Mouse (Mus musculus): ENCODE measurements around the gene Eif4enif1. TPM values are rescaled to one million over a fixed set of nuclear protein-coding genes. Genes with fewer than 3 reads are reported as not detected.

Eif4enif1 gene
- total RNA-seq, 2 experiments from 2014 or later, result 27.5 to 32.7 TPM

DNA sequence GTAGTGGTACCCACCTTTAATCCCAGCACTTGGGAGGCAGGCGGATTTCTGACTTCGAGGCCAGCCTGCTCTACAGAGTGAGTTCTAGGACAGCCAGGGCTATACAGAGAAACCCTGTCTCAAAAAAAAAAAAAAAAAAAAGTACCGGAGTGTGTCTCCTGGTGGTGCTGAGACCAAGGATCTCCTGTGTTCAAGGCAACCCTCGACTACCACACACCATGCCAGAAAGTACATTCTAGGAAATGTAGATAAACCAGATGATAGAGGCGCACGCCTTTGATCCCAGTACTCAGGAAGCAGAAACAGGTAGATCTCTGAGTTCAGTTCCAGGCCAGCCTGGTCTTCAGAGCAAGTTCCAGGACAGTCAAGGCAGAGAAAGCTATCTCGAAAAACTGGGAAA, 64.9 kb downstream of the Eif4enif1 start:
- no peak for DNase-seq

DNA sequence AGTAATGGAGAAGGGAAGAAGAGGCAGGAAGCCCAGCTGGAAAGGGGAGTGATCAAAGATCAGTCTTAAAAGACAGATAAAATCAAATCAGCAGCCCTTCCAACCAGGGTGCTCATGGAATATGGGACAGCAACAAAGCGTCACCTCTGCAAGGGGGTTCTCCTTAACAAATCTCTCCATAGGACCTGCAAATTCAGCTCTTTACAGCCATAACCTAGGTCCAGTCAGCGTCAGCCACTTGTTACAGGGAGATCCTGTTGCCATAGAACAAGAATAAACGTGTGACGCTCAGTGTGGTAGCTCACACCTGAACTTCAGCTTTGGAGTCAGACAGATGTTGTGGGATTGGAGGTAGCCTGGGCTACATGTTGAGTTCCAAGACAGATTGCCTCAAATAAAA, 67.0 kb downstream of the Eif4enif1 start:
- no peak for DNase-seq

DNA sequence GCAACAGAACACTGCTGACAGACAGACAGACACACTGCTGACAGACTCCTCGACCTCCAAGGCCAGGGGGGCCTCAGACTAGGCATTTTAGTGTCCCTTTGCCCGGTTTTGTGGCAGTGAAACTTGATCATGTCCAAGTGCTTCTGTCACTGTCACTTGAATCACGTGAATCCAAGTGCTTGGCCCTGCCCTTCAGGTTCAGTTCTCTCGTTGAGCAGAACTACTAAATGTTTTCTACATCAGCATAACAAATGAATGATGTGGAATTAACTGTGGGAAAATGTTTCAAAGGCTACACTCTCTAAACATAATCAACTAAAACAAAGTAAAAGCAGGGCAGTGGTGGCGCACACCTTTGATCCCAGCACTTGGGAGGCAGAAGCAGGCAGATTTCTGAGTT, 76.2 kb downstream of the Eif4enif1 start:
- no peak for DNase-seq

DNA sequence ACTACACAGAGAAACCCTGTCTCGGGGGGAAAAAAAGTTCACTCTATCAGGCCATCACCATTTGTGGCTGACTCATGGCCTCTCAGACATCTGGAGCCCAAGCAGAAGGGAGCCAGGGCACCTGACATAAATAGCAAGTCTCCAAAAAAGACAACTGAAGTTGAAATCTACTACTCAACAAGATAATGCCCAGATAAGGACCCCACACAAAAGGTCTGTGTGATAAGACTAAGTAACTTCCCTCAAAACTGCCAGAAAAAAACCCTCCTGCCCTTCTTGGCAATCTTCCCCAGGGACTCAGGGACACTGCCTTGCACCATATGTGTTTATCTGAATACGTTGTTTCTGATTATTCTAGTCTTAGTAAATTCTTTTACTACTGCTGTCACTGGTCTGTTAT, 77.5 kb downstream of the Eif4enif1 start:
- DNase-seq, result no peak

DNA sequence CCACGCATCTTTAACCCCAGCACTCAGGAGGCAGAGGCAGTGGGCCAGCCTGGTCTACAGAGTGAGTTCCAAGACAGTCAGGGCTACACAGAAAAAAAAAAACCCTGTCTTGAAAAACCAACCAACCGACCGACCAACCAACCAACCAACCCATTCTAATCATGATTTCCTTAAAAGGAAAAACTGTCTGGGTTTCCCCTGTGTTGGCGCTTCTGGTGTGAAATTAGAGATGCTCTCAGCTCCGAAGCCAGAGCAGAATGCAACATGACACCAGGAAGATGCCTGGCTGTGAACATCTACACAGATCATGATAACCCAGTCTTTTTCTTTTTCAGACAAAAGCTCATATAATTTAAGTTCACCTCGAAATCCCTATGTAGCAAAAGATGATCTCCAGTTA, 80.7 kb downstream of the Eif4enif1 start:
- no peak for DNase-seq

DNA sequence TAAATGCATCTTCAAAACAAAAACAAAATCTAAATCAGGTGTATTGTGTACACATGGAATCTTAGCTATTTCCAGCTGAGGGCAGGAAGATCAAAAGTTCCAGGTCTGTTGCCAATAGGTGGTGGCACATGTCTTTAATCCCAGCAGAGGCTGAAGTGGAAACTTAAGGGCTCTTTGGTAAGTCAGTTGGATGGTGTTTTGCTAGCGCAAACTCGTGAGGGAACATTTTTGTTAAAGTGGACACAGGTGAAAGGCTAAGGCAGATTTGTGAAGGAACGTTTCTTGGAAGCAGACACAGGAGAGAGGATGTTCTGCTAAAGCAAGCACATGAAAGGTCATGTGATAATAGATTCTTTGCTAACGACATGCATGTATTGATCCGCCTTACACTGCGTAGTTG, 81.5 kb downstream of the Eif4enif1 start:
- no peak for DNase-seq

DNA sequence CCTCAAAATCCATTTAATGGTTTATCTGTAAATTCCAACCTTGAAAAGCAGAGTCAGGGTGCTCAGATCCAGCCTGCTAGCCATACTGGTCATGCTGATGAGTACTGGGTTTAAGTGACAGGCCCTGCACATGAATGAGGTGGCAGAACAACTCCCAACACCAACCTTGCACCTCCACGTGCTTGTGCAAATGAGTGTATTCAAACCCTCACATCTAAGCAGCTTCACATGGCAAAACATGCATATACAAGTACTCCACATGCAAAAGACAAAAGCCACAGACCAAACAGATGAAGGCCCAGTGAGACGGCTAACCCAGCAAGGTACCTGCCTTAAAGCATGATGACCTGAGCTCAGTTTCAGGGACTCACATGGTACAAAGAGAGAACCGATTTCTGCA, 83.7 kb downstream of the Eif4enif1 start:
- no peak for DNase-seq

DNA sequence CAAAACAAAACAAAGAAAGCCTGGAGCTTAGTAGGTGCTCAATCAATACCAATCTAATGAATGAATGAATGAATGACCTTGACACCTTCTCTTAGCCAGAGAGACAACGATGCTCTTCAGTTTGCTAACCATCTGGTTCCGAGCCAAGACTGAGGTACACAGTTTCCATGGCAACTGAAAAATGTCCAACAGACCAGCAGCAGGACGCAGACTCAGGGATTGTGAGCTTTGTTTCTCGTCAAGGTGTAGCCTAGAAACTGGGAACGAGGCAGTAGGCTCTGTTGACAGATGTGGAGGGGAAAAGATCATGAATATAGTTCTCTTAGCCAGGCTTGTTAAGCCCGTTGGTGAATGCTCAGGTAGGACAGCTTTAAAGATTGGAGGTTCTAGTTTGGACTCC, 84.9 kb downstream of the Eif4enif1 start:
- DNase-seq, result no peak

DNA sequence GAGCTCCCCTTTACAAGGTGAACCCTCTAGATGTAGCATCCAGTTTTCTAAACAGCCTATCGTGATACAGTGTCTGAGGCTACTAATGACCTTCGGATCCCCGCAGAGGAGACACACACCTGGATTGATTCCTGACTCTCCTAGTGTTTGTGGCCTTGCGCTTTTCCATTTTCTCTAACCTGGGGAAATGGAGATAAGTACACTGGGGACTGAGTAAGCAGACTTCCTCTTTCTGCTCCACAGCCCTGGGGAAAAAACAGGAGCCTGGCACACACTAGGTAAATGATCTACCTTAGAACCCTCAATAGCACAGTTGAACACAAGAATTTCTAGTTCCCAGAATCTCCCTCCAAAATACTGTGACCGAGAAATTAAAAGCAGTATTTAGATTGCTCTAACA, 85.7 kb downstream of the Eif4enif1 start:
- no peak for DNase-seq

DNA sequence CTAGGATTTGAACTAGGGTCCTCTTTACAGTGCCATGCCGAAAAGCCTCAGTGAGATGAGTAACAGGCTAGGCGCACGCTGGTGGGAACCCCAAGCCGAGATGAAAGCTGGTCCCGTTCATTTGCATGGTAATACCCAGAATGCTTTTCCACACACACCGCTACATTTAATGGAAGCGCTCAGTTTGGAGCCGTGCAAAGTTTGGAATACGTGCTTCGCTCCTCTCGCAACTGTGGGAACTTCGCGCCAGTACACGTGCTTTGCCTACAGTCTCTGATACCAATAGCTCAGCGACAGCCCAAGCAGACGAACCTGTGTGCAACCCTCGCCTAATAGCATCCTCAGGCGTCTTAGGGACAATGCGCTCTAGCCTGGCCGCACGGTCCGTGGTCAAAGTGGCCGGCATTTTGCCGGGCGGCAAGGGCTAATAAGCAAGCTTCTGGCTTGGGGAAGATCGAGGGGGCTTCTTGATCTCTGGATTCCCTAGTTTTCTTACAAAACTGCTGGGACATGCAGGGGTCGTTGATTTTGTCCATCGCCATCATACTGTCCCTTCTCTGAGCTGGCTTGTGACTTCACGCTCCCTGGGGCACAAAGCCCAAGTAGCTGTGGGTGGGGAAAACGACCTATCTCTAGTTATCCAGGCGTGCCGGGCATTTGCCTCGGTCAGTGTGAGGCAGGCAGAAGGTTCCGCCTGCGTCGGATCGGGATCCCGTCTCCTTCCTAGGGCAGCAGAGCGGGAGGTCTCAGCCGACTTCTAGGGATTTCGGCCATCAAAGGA, 86.5 kb downstream of the Eif4enif1 start, which contains the start of gene Patz1:
TSS of gene Patz1 (plus strand) at position 354 of the 781 bp plus-strand sequence.
- peak; percentile 8 for DNase-seq

DNA sequence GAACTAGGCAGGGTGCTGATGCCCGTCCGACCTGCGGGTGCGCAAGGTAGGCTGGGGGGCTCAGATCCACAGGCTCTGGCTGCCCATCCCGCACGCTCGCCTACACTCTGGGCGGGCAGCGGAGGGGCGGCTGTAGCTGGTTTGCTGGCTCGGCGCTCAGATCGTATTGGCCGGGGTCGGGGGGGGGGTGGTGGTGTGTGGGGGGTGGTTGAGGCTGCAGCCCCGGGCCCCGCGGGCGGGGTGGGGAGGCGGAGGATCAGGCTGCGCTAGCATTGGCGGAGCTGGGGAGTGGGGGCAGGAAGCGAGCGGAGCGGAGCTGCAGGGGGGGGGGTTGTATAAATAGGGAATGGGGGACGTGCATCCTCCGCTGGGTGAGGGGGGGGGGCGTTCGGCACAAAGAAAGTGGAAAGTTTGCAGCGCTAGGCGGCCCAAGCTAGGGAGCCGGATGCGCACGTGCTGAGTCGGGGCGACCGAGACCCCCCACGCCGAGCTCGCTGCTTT, 87.2 kb downstream of the Eif4enif1 start:
- peak; percentile 82 for DNase-seq

DNA sequence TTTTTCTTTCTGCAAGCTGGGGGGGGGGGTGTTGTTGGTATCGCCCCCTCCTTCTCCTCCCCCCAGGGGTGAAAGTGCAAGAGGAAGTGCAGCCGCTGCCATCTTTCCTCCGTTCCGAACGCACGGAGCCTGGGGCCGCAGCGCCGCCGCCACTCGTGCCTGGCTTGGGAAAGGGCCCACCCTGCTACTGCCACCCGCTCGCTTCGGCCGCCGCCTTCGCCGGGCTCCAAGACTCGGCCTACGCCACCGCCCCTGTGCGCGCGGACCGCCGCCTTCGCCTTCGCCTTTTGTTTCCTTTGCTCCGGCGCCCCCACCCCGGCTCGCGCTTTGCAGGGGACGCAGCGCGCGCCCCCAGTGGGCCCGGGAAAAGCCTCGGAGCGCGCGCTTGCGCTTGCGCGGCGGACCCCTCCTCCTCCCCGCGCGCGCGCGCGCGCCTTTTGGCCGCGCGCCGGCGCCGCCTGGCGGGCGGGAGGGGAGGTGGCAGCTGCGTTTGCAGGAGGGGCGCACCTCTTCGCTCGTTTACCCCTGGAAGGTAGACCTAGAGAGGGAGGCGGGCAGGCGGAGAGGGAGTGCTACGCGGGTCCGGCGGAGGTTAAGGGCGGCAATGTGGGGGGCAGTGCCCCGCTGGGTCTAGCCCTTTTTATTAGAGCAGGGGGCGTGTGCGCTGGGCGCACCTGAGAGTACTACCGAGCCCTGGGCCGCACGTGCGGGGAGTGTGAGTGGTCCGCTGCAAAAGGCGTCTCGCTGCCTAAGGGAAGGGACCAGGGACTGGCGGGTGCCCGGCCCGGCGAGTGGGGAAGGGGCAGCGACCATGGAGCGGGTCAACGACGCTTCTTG, 87.8 kb downstream of the Eif4enif1 start:
- no peak for DNase-seq

DNA sequence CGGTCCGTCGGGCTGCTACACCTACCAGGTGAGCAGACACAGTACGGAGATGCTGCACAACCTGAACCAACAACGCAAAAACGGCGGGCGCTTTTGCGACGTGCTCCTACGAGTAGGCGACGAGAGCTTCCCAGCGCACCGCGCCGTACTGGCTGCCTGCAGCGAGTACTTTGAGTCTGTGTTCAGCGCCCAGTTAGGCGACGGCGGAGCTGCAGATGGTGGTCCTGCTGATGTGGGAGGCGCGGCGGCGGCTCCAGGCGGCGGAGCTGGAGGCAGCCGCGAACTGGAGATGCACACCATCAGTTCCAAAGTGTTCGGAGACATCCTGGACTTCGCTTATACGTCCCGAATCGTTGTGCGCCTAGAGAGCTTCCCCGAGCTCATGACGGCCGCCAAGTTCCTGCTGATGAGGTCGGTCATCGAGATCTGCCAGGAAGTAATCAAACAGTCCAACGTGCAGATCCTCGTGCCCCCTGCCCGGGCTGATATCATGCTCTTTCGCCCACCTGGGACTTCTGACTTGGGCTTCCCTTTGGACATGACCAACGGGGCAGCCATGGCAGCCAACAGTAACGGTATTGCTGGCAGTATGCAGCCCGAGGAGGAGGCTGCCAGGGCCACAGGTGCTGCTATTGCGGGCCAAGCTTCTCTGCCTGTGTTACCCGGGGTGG, 88.6 kb downstream of the Eif4enif1 start:
- DNase-seq, result peak; percentile 38

DNA sequence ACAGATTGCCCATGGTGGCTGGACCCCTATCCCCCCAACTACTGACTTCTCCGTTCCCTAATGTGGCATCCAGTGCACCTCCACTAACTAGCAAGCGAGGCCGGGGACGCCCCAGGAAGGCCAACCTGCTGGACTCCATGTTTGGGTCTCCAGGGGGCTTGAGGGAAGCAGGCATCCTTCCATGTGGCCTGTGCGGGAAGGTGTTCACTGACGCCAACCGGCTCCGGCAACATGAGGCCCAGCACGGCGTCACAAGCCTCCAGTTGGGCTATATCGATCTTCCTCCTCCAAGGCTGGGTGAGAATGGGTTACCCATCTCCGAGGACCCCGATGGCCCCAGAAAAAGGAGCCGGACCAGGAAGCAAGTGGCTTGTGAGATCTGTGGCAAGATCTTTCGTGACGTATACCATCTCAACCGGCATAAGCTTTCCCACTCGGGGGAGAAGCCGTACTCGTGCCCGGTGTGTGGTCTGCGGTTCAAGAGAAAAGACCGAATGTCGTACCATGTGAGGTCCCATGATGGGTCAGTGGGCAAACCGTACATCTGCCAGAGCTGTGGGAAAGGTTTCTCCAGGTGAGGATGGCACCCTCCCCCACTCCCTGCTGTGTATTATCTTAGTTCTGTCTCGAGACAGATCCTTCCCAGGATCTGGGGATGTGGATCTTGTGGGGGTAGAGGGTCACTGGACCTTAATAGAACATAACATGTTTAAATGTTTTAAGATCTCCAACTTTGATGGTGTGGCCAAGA, 89.3 kb downstream of the Eif4enif1 start:
- DNase-seq, result peak; percentile 21

DNA sequence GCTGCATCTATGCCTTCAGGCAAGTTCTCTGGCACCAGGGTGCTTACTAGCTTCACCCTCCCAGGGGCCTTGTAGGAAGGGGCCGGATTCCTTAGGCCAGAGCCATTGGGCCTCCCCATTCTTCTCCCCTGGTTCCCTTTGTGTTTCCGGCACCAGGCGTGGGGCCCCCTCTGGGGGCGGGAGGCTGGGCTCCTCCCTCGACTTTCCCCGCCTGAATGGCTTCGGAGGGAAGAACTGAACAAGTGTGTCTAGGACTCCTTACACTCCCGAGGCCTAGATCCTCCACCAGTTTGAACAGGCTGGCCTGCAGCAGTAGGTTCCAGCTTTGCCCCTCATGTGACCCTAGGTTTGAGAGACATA, 89.8 kb downstream of the Eif4enif1 start:
- DNase-seq, result peak; percentile 45

DNA sequence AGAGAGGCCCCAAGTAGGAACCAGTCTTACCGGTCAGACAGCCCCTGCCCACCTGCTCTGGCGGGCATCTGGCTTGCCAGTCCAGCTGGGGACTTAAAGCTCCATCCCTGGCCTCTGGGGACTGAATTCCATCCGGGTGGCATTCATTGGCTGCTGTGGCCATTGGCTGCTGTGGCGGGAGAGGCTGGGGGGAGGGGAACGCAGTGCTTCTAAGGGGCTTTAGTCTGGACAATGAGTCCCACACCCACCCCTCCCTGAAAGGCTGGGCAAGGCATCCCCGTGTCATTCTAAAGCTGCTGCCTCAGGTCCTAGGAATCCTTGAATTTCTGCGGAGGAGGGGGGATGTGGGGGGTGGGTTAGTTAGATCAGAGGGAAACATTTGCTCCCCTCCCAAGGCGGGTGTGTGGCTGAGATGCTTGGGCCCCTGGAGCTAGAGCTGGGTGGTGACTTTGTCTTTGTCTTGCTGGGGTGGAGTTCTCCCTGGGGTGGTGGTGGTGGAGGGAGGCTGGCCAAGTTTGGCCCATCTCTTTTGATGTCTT, 90.6 kb downstream of the Eif4enif1 start:
- DNase-seq, result no peak

DNA sequence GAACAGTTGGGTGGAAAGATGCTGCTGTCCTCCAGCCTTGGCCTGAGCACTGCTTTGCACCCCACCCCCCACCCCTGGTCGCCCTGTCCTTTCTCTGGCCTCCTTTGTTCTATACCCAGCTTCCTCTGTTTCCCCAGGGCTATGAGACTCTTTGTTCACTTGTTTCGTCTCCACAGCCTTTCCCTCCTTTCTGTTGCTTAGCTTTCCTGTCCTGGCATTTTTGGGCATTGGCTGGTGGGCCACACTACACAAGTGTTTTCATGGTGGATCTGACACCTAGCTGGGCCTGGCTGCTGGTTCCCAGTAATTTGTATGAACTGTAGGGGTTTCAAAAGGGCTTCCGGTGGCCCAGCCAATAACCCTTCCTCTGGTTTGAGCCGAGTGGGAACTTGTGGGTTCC, 91.2 kb downstream of the Eif4enif1 start:
- DNase-seq, result no peak
